Mouse (Mus musculus): Measurements from ENCODE around the gene Wdr44. TPM values are rescaled to one million over a fixed set of nuclear protein-coding genes. Genes with fewer than 3 reads are reported as not detected.
"Not testable (repeated sequence)": the region's sequence is repeated elsewhere in the genome, so short reads cannot be mapped to it uniquely, and the experiment has no call there.

The Wdr44 gene
- polyA plus RNA-seq, 1 experiment: 2.5 TPM

- Histone ChIP-seq H3K4me3 (replicated peaks) (peak overlapping the region; percentile 96), H3K4me1 (peaks cover 12% of the 10 kb centered on the region; the same call in 1 of the 2 replicates)
Observed at GRCm38 (mm10) chrX:23694588-23694987, 1.7 kb downstream of the Wdr44 start.

DNA sequence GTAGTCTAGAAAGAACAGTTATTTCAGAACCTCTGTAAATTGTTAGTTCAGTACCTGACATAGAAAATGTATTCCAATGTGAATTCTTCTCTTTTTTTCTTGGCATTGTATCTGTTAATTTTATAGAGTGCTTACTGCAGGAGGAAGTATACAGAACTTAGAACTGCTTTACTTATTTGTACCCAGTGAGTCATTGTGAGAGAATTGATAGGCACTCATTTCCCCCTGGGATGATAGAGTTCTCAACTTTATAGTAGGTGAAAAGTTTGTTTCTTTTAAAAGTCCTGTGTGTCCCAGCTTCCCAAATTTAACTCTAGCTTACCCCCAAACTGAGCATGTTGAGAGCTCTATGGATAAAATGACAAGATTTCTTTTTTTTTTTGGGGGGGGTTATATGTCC, 2.3 kb downstream of the Wdr44 start:
- Histone ChIP-seq H3K27me3 (replicated peaks) (peaks cover 12% of the 10 kb centered on the region), H3K4me3 (replicated peaks) (peak overlapping the region; percentile 96), H3K9me3 (no peaks in the 10 kb centered on the region), H3K36me3 (replicated peaks; ENCODE audit: low read length) (peaks cover 2% of the 10 kb centered on the region), H3K4me1 (peaks cover 14% of the 10 kb centered on the region; the same call in 1 of the 2 replicates)
- no peak for TF ChIP-seq GATA1 (IDR thresholded peaks at IDR 0.05; ENCODE audit: borderline replicate concordance, low read length)
- TF ChIP-seq FLI1 (IDR thresholded peaks at IDR 0.05; ENCODE audit: low read length): no peak

More at GRCm38 (mm10) chrX:23694588-23694987, 1.7 kb downstream of the Wdr44 start:
- TF ChIP-seq FLI1 (IDR thresholded peaks at IDR 0.05; ENCODE audit: low read length): no peak
- no peak for TF ChIP-seq GATA1 (IDR thresholded peaks at IDR 0.05; ENCODE audit: borderline replicate concordance, low read length)
- H3K9me3 ChIP-seq: no peaks in the 10 kb centered on the region
- H3K36me3 ChIP-seq (replicated peaks; ENCODE audit: low read length): peaks cover 2% of the 10 kb centered on the region
- H3K27me3 ChIP-seq (replicated peaks): peaks cover 12% of the 10 kb centered on the region

GRCm38 (mm10) chrX:23697346-23697745, 4.5 kb downstream of the Wdr44 start:
- peaks cover 12% of the 10 kb centered on the region for H3K27me3 ChIP-seq (replicated peaks)
- peak overlapping the region; percentile 66 for H3K4me3 ChIP-seq (replicated peaks)
- H3K4me1 ChIP-seq: peaks cover 14% of the 10 kb centered on the region; the same call in 1 of the 2 replicates
- TF ChIP-seq FLI1 (IDR thresholded peaks at IDR 0.05; ENCODE audit: low read length) (no peak), GATA1 (IDR thresholded peaks at IDR 0.05; ENCODE audit: borderline replicate concordance, low read length) (no peak)
- peaks cover 2% of the 10 kb centered on the region for H3K36me3 ChIP-seq (replicated peaks; ENCODE audit: low read length)
- no peaks in the 10 kb centered on the region for H3K9me3 ChIP-seq

- H3K4me1 ChIP-seq: peaks cover 14% of the 10 kb centered on the region; the same call in 1 of the 2 replicates
- peaks cover under 1% of the 10 kb centered on the region for H3K27me3 ChIP-seq (replicated peaks)
- no peaks in the 10 kb centered on the region for H3K9me3 ChIP-seq
- H3K36me3 ChIP-seq (replicated peaks; ENCODE audit: low read length): peaks cover 2% of the 10 kb centered on the region
- TF ChIP-seq GATA1 (IDR thresholded peaks at IDR 0.05; ENCODE audit: borderline replicate concordance, low read length) (no peak), FLI1 (IDR thresholded peaks at IDR 0.05; ENCODE audit: low read length) (no peak)
- no peak overlapping the region for H3K4me3 ChIP-seq (replicated peaks)
Observed at GRCm38 (mm10) chrX:23699023-23699422, 6.2 kb downstream of the Wdr44 start.

- H3K4me1 ChIP-seq: no peaks in the 10 kb centered on the region
Observed at GRCm38 (mm10) chrX:23717247-23717646, 24.4 kb downstream of the Wdr44 start.

GRCm38 (mm10) chrX:23727463-23727862, 34.6 kb downstream of the Wdr44 start:
- Histone ChIP-seq H3K36me3 (replicated peaks; ENCODE audit: low read length) (no peaks in the 10 kb centered on the region), H3K4me3 (replicated peaks) (no peak overlapping the region), H3K4me1 (no peaks in the 10 kb centered on the region), H3K27me3 (replicated peaks) (no peaks in the 10 kb centered on the region), H3K9me3 (no peaks in the 10 kb centered on the region)
- TF ChIP-seq GATA1 (IDR thresholded peaks at IDR 0.05; ENCODE audit: borderline replicate concordance, low read length): no peak
- no peak for TF ChIP-seq FLI1 (IDR thresholded peaks at IDR 0.05; ENCODE audit: low read length)

More at GRCm38 (mm10) chrX:23717247-23717646, 24.4 kb downstream of the Wdr44 start:
- Histone ChIP-seq H3K36me3 (replicated peaks; ENCODE audit: low read length) (peaks cover 5% of the 10 kb centered on the region), H3K9me3 (no peaks in the 10 kb centered on the region), H3K4me3 (replicated peaks) (no peak overlapping the region), H3K27me3 (replicated peaks) (no peaks in the 10 kb centered on the region)
- TF ChIP-seq GATA1 (IDR thresholded peaks at IDR 0.05; ENCODE audit: borderline replicate concordance, low read length) (no peak), FLI1 (IDR thresholded peaks at IDR 0.05; ENCODE audit: low read length) (no peak)

- TF ChIP-seq FLI1 (IDR thresholded peaks at IDR 0.05; ENCODE audit: low read length) (no peak), GATA1 (IDR thresholded peaks at IDR 0.05; ENCODE audit: borderline replicate concordance, low read length) (no peak)
- no peaks in the 10 kb centered on the region for H3K4me1 ChIP-seq
Observed at GRCm38 (mm10) chrX:23754671-23755070, 61.8 kb downstream of the Wdr44 start.

GRCm38 (mm10) chrX:23767849-23768248, 75.0 kb downstream of the Wdr44 start:
- Histone ChIP-seq H3K4me3 (replicated peaks) (no peak overlapping the region), H3K4me1 (no peaks in the 10 kb centered on the region), H3K9me3 (no peaks in the 10 kb centered on the region), H3K27me3 (replicated peaks) (no peaks in the 10 kb centered on the region), H3K36me3 (replicated peaks; ENCODE audit: low read length) (peaks cover 48% of the 10 kb centered on the region)
- TF ChIP-seq GATA1 (IDR thresholded peaks at IDR 0.05; ENCODE audit: borderline replicate concordance, low read length) (no peak), FLI1 (IDR thresholded peaks at IDR 0.05; ENCODE audit: low read length) (no peak)

More at GRCm38 (mm10) chrX:23754671-23755070, 61.8 kb downstream of the Wdr44 start:
- Histone ChIP-seq H3K4me3 (replicated peaks) (no peak overlapping the region), H3K9me3 (no peaks in the 10 kb centered on the region), H3K36me3 (replicated peaks; ENCODE audit: low read length) (peaks cover 23% of the 10 kb centered on the region), H3K27me3 (replicated peaks) (no peaks in the 10 kb centered on the region)

DNA sequence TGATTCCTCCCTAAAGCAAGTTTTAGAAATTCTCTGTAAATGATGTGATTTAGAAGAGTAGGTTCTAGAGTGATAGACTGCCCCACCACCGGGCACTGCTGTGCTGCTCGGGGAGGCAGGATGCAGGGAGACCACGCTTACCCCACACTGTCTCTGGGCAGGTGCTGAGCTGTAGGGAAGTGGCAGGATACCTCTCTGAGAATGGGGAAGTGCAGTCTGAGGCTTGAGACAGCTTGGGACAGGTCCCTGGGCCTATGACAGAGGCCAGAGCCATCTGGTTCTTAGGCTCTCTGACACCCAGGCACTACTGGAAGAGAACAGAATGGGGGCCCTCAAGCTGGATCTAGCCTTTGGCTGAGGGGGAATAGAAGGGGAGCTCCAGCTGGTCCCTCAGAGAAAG, 114.3 kb downstream of the Wdr44 start:
- no peaks in the 10 kb centered on the region for H3K9me3 ChIP-seq
- TF ChIP-seq GATA1 (IDR thresholded peaks at IDR 0.05; ENCODE audit: borderline replicate concordance, low read length) (no peak), FLI1 (IDR thresholded peaks at IDR 0.05; ENCODE audit: low read length) (no peak)

GRCm38 (mm10) chrX:23810365-23810764, 117.5 kb downstream of the Wdr44 start:
- TF ChIP-seq FLI1 (IDR thresholded peaks at IDR 0.05; ENCODE audit: low read length) (no peak), GATA1 (IDR thresholded peaks at IDR 0.05; ENCODE audit: borderline replicate concordance, low read length) (no peak)
- Histone ChIP-seq H3K4me1 (no peaks in the 10 kb centered on the region), H3K9me3 (no peaks in the 10 kb centered on the region), H3K4me3 (replicated peaks) (no peak overlapping the region), H3K27me3 (replicated peaks) (no peaks in the 10 kb centered on the region), H3K36me3 (replicated peaks; ENCODE audit: low read length) (peaks cover 27% of the 10 kb centered on the region)

More for the DNA sequence above, 114.3 kb downstream of the Wdr44 start:
- peaks cover 38% of the 10 kb centered on the region for H3K36me3 ChIP-seq (replicated peaks; ENCODE audit: low read length)
- no peak overlapping the region for H3K4me3 ChIP-seq (replicated peaks)
- H3K4me1 ChIP-seq: no peaks in the 10 kb centered on the region
- H3K27me3 ChIP-seq (replicated peaks): no peaks in the 10 kb centered on the region

GRCm38 (mm10) chrX:23813287-23813686, 120.4 kb downstream of the Wdr44 start:
- not testable (repeated sequence) for H3K4me3 ChIP-seq (replicated peaks); H3K9me3 ChIP-seq; H3K27me3 ChIP-seq (replicated peaks); H3K4me1 ChIP-seq
- H3K36me3 ChIP-seq (replicated peaks; ENCODE audit: low read length): peaks cover 11% of the 10 kb centered on the region

DNA sequence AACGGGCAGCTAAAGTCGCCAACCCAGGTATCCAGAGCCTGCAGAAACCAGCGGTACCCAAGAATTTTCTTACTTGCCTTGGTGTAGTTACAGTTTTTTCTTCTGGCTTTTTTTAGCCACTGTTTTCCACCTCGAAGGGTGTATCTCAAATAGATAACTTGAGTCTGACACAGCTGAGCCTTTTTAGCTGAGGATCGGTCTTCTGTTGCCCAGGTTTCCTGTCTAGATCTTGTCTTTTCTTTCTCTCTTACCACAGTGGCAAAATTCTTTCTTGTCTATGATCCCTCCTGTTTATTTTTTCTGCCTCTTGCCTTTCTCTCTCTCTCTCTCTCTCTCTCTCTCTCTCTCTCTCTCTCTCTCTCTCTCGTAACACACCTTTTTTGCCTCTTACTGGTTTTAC, 130.0 kb downstream of the Wdr44 start:
- H3K27me3 ChIP-seq (replicated peaks); H3K4me3 ChIP-seq (replicated peaks); H3K4me1 ChIP-seq; H3K36me3 ChIP-seq (replicated peaks; ENCODE audit: low read length); H3K9me3 ChIP-seq: not testable (repeated sequence)
